Mouse (Mus musculus) E14TG2a.4 (cell line): ENCODE measurements around the gene Col9a1.
A peak's percentile ranks its signal among the peaks of the same experiment; 100 is the strongest.

Source experiments
- H3K27me3 ChIP-seq: 2 replicates; pipeline ENCODE4 v1.6.1; 2014; ENCODE audit warnings: low read length, control low read depth; ENCODE audit not compliant: insufficient read depth
- H3K36me3 ChIP-seq: 2 replicates; pipeline ENCODE4 v1.6.1; 2014; ENCODE audit warnings: low read length, control low read depth; ENCODE audit not compliant: insufficient read depth
- H3K4me1 ChIP-seq: replicated peaks from 2 replicates; pipeline ENCODE4 v1.6.1; 2014; ENCODE audit warnings: low read depth, low read length, control low read depth
- H3K4me3 ChIP-seq: replicated peaks from 2 replicates; pipeline ENCODE4 v1.5.1; 2014; ENCODE audit warnings: mild to moderate bottlenecking, low read length
- H3K9me3 ChIP-seq: 2 replicates; pipeline ENCODE4 v1.6.1; 2014; ENCODE audit warnings: low read length, control low read depth
- CTCF ChIP-seq: conservative IDR thresholded peaks from 2 replicates; pipeline ENCODE4 v1.5.1; 2014; ENCODE audit warnings: low read length
- NANOG ChIP-seq: IDR thresholded peaks from 2 replicates; pipeline ENCODE4 v1.6.1; 2014; ENCODE audit warnings: borderline replicate concordance, low read length, mixed read lengths

Col9a1 gene

DNA sequence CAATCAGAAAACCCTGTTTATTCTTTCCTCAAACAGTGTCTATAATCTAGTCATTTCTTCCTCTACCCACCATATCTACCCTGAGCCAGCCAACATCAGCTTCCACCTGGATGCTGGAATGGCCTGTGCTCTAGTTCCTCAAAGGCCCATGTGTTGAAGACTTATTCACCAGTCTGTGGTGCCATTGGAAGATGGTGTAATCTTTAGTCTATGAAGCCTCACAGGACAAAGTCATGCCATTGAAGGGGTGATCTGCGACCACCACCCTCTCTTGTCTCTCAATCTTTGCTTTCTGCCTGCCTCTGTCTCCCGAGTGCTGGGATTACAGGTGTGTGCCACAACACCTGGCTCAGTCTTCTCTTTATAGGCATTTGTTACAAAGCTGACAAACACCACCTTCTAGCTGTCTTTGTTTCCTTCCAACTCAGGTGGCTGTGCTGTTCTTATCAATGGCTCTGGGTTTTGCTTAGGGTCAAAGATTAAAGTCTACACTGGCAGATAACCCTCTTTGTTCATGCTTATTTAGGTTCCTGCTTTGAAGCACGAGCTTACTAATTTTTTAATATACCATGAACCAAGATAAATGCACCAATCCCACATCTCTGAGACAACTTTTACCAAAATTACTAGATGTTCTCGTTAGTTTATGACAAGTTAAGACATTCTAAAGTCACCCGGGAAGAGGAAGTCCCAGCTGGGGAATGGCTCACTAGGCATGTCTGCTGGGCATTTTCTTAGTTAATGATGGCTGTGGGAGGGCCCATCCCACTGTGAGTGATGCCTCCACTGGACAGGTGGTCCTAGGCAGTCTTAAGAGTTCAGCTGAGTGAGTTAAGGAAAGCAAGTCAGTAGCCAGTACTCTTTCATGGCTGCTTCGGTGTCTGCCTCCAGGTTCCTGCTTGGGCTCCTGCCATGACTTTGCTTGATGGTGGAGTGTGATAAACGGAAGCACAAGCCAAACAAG is 117.9 kb downstream of the Col9a1 start:
- no peaks in the 10 kb centered on the region for H3K36me3 ChIP-seq

DNA sequence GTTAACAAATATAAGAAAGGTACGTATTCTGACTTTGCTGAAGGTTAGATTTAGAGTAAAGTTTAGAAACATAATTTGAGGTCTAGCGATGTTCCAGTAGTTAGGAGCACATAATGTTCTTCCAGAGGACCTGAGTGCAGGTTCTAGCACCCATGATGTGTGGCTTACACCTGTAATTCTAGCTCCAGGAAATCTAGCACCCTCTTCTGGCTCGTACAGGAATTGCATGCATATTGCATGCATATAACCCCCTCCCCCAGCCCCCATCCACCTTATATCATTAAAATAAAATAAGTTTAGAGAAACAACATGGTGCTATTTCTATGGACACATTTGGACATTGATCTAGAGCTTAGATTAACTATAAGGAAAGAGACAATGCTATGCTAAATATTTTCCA is 123.3 kb downstream of the Col9a1 start:
- Histone ChIP-seq H3K27me3 (peaks cover 8% of the 10 kb centered on the region; the same call in 1 of the 2 replicates), H3K4me1 (no peaks in the 10 kb centered on the region), H3K4me3 (no peak overlapping the region), H3K36me3 (no peaks in the 10 kb centered on the region), H3K9me3 (peaks cover 2% of the 10 kb centered on the region; the same call in 1 of the 2 replicates)
- TF ChIP-seq NANOG (no peak), CTCF (peak; percentile 82)

More for the DNA sequence above, 117.9 kb downstream of the Col9a1 start:
- Histone ChIP-seq H3K4me1 (no peaks in the 10 kb centered on the region), H3K9me3 (peaks cover 2% of the 10 kb centered on the region; the same call in 1 of the 2 replicates), H3K27me3 (no peaks in the 10 kb centered on the region), H3K4me3 (no peak overlapping the region)
- TF ChIP-seq NANOG (no peak), CTCF (no peak)
